In genomic region chr12:32768082-32768743, GRCm38 (mm10) we compare ENCODE assay signal across 9 mouse cellular contexts. TPM values are rescaled to one million over a fixed set of nuclear protein-coding genes. Genes with fewer than 3 reads are reported as not detected.
DNase-seq lines count a peak whose midpoint lies in the region; ATAC-seq and TF ChIP-seq lines count a peak whose summit lies in the region.
"Had no signal": no experiment of that assay in that cellular context is flagged by ENCODE, and none has a peak within 500 bp of the region (broad histone marks: within the 10 kb centered on the region; RNA-seq: fewer than 3 reads in every experiment).

No protein-coding gene starts in this region.

- H3K9me3 ChIP-seq in heart, embryonic 11.5 days (replicated peaks; ENCODE audit: control insufficient read depth, low read length), result no peaks in the 10 kb centered on the region
- H3K9me3 ChIP-seq in lung, postnatal 0 days (ENCODE audit: low read length), result no peaks in the 10 kb centered on the region
- H3K9me3 ChIP-seq in midbrain, embryonic 14.5 days (ENCODE audit: control insufficient read depth, low read length), result no peaks in the 10 kb centered on the region

- H3K27me3 ChIP-seq in heart, embryonic 11.5 days (ENCODE audit: control insufficient read depth, insufficient read depth, low read length), result peaks cover 7% of the 10 kb centered on the region
- H3K27me3 ChIP-seq in lung, postnatal 0 days (replicated peaks; ENCODE audit: insufficient read depth, low read length), result no peaks in the 10 kb centered on the region
- H3K27me3 ChIP-seq in midbrain, embryonic 14.5 days (ENCODE audit: control insufficient read depth, insufficient read depth, low read length), result no peaks in the 10 kb centered on the region

- ATAC-seq in heart, embryonic 11.5 days (replicated peaks; ENCODE audit: insufficient number of reproducible peaks, low FRiP score, low TSS enrichment), result no peak
- peak; percentile 90 for ATAC-seq in lung, postnatal 0 days
- ATAC-seq in midbrain, embryonic 14.5 days (ENCODE audit: low FRiP score, low TSS enrichment), result no peak

- H3K4me2 ChIP-seq in heart, embryonic 11.5 days, result no peak overlapping the region
- no peak overlapping the region for H3K4me2 ChIP-seq in lung, postnatal 0 days (replicated peaks; ENCODE audit: low read depth, low read length)
- no peak overlapping the region for H3K4me2 ChIP-seq in midbrain, embryonic 14.5 days (ENCODE audit: low read length)

- H3K27ac ChIP-seq in heart, embryonic 11.5 days (ENCODE audit: low read depth, low read length), result no peak overlapping the region
- peak overlapping the region; percentile 60 for H3K27ac ChIP-seq in lung, postnatal 0 days (ENCODE audit: low read length)
- no peak overlapping the region for H3K27ac ChIP-seq in midbrain, embryonic 14.5 days (replicated peaks; ENCODE audit: low read depth, low read length)
- H3K27ac ChIP-seq: liver, embryonic 14.5 days had no signal

- H3K4me1 ChIP-seq in heart, embryonic 11.5 days (ENCODE audit: control insufficient read depth, insufficient read depth, low read length), result no peaks in the 10 kb centered on the region
- peaks cover 10% of the 10 kb centered on the region; the same call in 1 of the 2 replicates for H3K4me1 ChIP-seq in lung, postnatal 0 days (ENCODE audit: insufficient read depth, low read depth, low read length)
- no peaks in the 10 kb centered on the region for H3K4me1 ChIP-seq in midbrain, embryonic 14.5 days (ENCODE audit: control insufficient read depth, insufficient read depth, low read length)

- intact Hi-C loops in heart, postnatal 25 days (cut with DNase I), result loop anchor here (5.0 to 10.0 kb wide), 2 partner anchors 106 to 127 kb away; no protein-coding TSS in a partner anchor

- peak; percentile 78 for TF ChIP-seq EP300 in lung, postnatal 0 days (IDR thresholded peaks at IDR 0.05)

- H3K9ac ChIP-seq in heart, embryonic 11.5 days (ENCODE audit: low read depth, low read length), result no peak overlapping the region
- H3K9ac ChIP-seq in lung, postnatal 0 days (replicated peaks; ENCODE audit: low read depth), result no peak overlapping the region
- no peak overlapping the region for H3K9ac ChIP-seq in midbrain, embryonic 14.5 days (replicated peaks; ENCODE audit: low read length)
- H3K9ac ChIP-seq: liver, embryonic 14.5 days had no signal

- DNase-seq in heart, adult 11 months, result peak; percentile 97
- DNase-seq in adrenal gland, adult 8-10 months, result peak; percentile 19
- DNase-seq in heart, postnatal 25 days (ENCODE audit: low spot score), result peak; percentile 39
- DNase-seq in lung, postnatal 0 days (ENCODE audit: low spot score), result peak; percentile 71
- DNase-seq in thymus, postnatal 25 days, result no peak
- no peak for DNase-seq in urinary bladder, postnatal 14 days (ENCODE audit: low spot score)
- no peak for DNase-seq in midbrain, embryonic 14.5 days

- H3K4me3 ChIP-seq in heart, embryonic 11.5 days (ENCODE audit: low read depth, low read length), result no peak overlapping the region
- no peak overlapping the region for H3K4me3 ChIP-seq in lung, postnatal 0 days (ENCODE audit: low read depth, low read length)
- no peak overlapping the region for H3K4me3 ChIP-seq in midbrain, embryonic 14.5 days (replicated peaks; ENCODE audit: low read depth, low read length)

- H3K36me3 ChIP-seq in heart, embryonic 11.5 days (ENCODE audit: control insufficient read depth, insufficient read depth, low read length), result no peaks in the 10 kb centered on the region
- H3K36me3 ChIP-seq in lung, postnatal 0 days (ENCODE audit: insufficient read depth, low read length), result no peaks in the 10 kb centered on the region
- H3K36me3 ChIP-seq in midbrain, embryonic 14.5 days (ENCODE audit: control insufficient read depth, insufficient read depth, low read length), result no peaks in the 10 kb centered on the region

- 65% methylated on average over 3 of the region's 3 CpGs for WGBS in heart, embryonic 11.5 days (ENCODE audit: insufficient replicate concordance)
- WGBS in lung, postnatal 0 days, result 26% methylated on average over 3 of the region's 3 CpGs
- WGBS in midbrain, embryonic 14.5 days, result 83% methylated on average over 3 of the region's 3 CpGs

- TF ChIP-seq CTCF in lung, postnatal 0 days (IDR thresholded peaks at IDR 0.05), result no peak

RNA-seq across cellular contexts. Expression of gene Nampt, which starts 51.1 kb away (rescaled TPM):
- polyA plus RNA-seq in heart, embryonic 11.5 days (2014; fragmentation: Nextera tagmentation; extraction: Ambion mirVana), result 21.0 and 21.7 TPM in 2 replicates
- 100 to 1,000 TPM in 1 of 4 experiments, 10 to 100 TPM in 3; 43.5 to 135 (median 71.2) TPM for total RNA-seq in adrenal gland, adult 8-10 months (2022)
- total RNA-seq in heart, postnatal 25 days (2021), result 10 to 100 TPM; 88.4 to 94.6 TPM
- 18.7 and 19.2 TPM in 2 replicates for polyA plus RNA-seq in lung, postnatal 0 days (2015; fragmentation: Nextera tagmentation; extraction: Ambion mirVana)
- polyA plus RNA-seq in midbrain, embryonic 14.5 days (2014; fragmentation: Nextera tagmentation; extraction: Ambion mirVana), result 32.1 and 45.7 TPM in 2 replicates

Comparison
In these comparisons a context has a peak if more than half of its experiments do, and no peak if none do; other contexts are left out.
1. DNase-seq: peak in heart, adult 11 months (single experiment), adrenal gland, adult 8-10 months (single experiment), heart, postnatal 25 days (single experiment) and lung, postnatal 0 days (single experiment); none in thymus, postnatal 25 days (single experiment), urinary bladder, postnatal 14 days (single experiment) and midbrain, embryonic 14.5 days (single experiment).